Mouse (Mus musculus): ENCODE measurements at regions not wholly inside any gene's neighbourhood (a gene's known extent, or its start where the extent isn't known, plus 50 kb on each side); places are given as distances from the start of the nearest gene placed in this dataset.

DNA sequence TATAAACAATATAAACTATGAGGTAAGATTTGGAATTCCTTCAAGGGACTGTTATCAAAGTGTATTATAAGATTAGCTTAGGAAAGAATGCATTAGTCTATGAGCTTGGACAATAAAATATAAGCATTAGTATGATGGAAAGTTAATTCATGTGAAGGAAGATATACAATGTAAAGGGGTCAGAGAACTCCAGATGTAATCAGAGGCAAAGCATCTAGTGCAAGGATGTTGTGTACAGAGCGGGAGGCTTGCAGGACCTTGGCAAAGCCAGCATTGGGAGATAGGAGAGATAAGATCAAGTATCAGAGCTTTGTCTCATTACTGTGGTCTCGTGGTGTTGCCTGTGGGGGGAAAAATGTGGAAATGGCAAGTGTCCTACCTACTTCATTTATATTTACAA, 429.4 kb upstream of the C030005K15Rik start:
- TF ChIP-seq POLR2A (IDR thresholded peaks at IDR 0.05; ENCODE audit: extremely low read depth, insufficient read depth, low read length) (no peak), CTCF (IDR thresholded peaks at IDR 0.05; ENCODE audit: extremely low read depth, insufficient read depth, low read length) (no peak)
